Mouse (Mus musculus) forebrain, embryonic 12.5 days (tissue): ENCODE results near the gene Agt. TPM values are rescaled to one million over a fixed set of nuclear protein-coding genes. Genes with fewer than 3 reads are reported as not detected.

ENCODE experiments used
- ATAC-seq: fragments of 200-750 bp; cut with Nextera tagmentation; 2 replicates; pipeline ENCODE4 v1.8.0; 2017; ENCODE audit warnings: moderate TSS enrichment; ENCODE audit not compliant: low FRiP score
- H3K27ac ChIP-seq: fragments of 300-500 bp; sonication (generic); 2 replicates; pipeline ENCODE4 v1.5.1; 2016; ENCODE audit warnings: mild to moderate bottlenecking
- H3K27me3 ChIP-seq: fragments of 300-500 bp; sonication (generic); 2 replicates; pipeline ENCODE4 v1.6.1; 2016; ENCODE audit warnings: mild to moderate bottlenecking
- H3K36me3 ChIP-seq: fragments of 300-500 bp; sonication (generic); replicated peaks from 2 replicates; pipeline ENCODE4 v1.6.1; 2016; ENCODE audit warnings: mild to moderate bottlenecking
- H3K4me1 ChIP-seq: fragments of 300-500 bp; sonication (generic); 2 replicates; pipeline ENCODE4 v1.6.1; 2016
- H3K4me2 ChIP-seq: fragments of 300-500 bp; sonication (generic); 2 replicates; pipeline ENCODE4 v1.6.1; 2016; ENCODE audit warnings: mild to moderate bottlenecking, moderate library complexity
- H3K4me3 ChIP-seq: fragments of 300-500 bp; sonication (generic); replicated peaks from 2 replicates; pipeline ENCODE4 v1.5.1; 2016; ENCODE audit warnings: mild to moderate bottlenecking
- H3K9ac ChIP-seq: fragments of 300-500 bp; sonication (generic); 2 replicates; pipeline ENCODE4 v1.6.1; 2016; ENCODE audit warnings: mild to moderate bottlenecking
- H3K9me3 ChIP-seq: fragments of 300-500 bp; sonication (generic); 2 replicates; pipeline ENCODE4 v1.6.1; 2016
- WGBS: fragments of 180-500 bp; shearing (Covaris S2); methylation state at CpG from one replicate; pipeline ENCODE4 v1.1.7; 2016; 5-methylcytosine and 5-hydroxymethylcytosine counted together
- polyA plus RNA-seq: library from polyadenylated mRNA; unstranded; fragments of >200 nt; fragmentation: Nextera tagmentation; extraction: Ambion mirVana; gene quantifications from 2 replicates; pipeline ENCODE4 v1.2.1, GENCODE M21; 2016

The Agt gene
- polyA plus RNA-seq, 1 experiment from 2014 or later, result not detected

DNA sequence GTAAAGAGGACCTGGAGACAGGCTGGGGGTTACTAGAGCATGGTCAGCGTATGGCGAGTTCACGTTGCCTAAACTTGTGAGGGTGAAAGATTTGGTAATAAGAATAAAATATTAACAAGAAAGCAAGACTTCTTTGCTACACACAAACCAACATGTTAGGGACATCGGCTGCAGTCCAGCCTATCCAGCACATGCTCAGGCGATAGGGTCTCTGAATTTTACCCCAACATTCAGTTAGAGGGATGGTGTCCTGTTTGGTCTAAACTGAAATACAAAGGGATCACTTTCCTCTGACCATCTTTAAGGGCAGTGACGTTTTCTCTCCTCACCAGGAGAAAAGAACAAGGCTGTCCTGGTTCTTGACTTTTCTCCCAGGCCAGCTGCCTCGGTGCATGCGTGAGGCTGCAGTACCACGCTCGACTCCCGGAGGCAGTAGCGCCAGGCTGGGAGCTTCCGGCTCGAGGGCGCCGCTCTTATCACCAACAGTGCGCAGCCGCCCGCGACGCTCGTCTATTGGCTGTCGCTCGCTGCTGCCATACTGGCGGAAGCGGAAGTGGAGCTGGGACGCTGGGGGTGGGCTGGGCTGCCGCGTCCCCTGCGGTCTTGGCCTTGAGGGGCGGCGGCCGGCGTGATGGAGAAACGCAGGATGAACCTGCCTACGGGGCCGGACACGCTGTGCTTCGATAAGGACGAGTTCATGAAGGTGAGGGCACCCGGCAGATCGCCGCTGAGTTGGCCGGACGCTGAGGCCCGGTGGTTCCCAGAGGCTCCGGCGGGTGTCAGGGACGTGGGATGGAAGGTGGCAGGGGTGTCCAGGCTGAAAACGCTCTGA lies 49.0 kb downstream of the Agt start, which contains the start of gene Cog2:
Gene Cog2 (plus strand): TSS at position 519 of the 832 bp plus-strand sequence.
- H3K27ac ChIP-seq, result no peak within 1 kb of the TSS
- H3K9me3 ChIP-seq, result no peaks in the 10 kb centered on the region
- H3K4me1 ChIP-seq, result peaks cover 20% of the 10 kb centered on the region
- WGBS, result 10% methylated on average over 50 of the region's 50 CpGs
- H3K36me3 ChIP-seq, result peaks cover 3% of the 10 kb centered on the region
- H3K4me2 ChIP-seq, result peak within 1 kb of the TSS; percentile 92
- H3K4me3 ChIP-seq, result peak within 1 kb of the TSS; percentile 92
- ATAC-seq, result peak; percentile 99
- peak within 1 kb of the TSS; percentile 79 for H3K9ac ChIP-seq
- H3K27me3 ChIP-seq, result peaks cover 10% of the 10 kb centered on the region; the same call in 1 of the 2 replicates

DNA sequence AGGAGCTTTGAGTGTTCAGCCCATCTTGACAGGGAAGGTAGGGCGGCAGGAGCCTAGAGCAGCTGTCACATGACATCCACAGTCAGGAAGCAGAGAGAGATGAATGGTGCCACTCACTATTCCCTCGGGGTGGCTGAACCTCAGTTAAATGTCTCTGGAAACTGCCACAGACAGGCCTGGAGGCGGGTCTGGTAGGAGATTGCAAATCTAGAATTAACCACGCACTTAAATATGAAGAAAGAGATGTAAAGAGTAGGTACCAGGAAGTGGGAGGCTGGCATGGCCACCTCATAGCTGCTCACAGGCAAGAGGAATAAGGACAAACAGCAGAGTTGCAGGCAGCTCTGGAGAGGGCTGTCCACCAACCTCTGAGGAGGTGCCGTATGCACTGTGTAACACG lies 52.4 kb downstream of the Agt start:
- Histone ChIP-seq H3K9me3 (no peaks in the 10 kb centered on the region), H3K27ac (no peak overlapping the region), H3K27me3 (peaks cover 10% of the 10 kb centered on the region; the same call in 1 of the 2 replicates), H3K4me3 (no peak overlapping the region), H3K4me1 (peaks cover 11% of the 10 kb centered on the region), H3K9ac (no peak overlapping the region), H3K36me3 (no peaks in the 10 kb centered on the region), H3K4me2 (no peak overlapping the region)
- no peak for ATAC-seq
- WGBS, result 68% methylated on average over 6 of the region's 6 CpGs

GRCm38 (mm10) chr8:124516525-124516924 lies 53.0 kb downstream of the Agt start:
- Histone ChIP-seq H3K27me3 (peaks cover 11% of the 10 kb centered on the region; the same call in 1 of the 2 replicates), H3K9me3 (no peaks in the 10 kb centered on the region), H3K9ac (no peak overlapping the region), H3K4me2 (no peak overlapping the region), H3K27ac (no peak overlapping the region), H3K4me3 (no peak overlapping the region), H3K4me1 (peaks cover 5% of the 10 kb centered on the region), H3K36me3 (no peaks in the 10 kb centered on the region)
- 79% methylated on average over 6 of the region's 6 CpGs for WGBS
- ATAC-seq, result no peak

DNA sequence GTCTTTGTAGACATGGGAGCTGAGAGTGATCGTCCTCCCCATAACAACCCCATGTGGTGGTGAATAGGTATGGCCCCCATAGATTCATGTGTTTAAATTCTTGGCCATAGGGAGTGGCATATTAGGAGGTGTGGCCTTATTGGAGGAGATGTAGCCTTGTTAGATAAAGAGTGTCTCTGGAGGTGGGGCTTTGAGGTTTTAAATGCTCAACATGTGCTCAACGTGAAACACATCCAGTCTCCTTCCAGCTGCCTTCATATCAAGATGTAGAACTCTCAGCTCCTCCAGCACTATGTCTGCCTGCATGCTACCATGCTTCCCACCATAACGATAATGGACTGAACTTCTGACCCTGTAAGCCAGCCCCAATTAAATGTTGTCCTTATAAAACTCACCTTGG lies 53.5 kb downstream of the Agt start:
- H3K9me3 ChIP-seq, result no peaks in the 10 kb centered on the region

DNA sequence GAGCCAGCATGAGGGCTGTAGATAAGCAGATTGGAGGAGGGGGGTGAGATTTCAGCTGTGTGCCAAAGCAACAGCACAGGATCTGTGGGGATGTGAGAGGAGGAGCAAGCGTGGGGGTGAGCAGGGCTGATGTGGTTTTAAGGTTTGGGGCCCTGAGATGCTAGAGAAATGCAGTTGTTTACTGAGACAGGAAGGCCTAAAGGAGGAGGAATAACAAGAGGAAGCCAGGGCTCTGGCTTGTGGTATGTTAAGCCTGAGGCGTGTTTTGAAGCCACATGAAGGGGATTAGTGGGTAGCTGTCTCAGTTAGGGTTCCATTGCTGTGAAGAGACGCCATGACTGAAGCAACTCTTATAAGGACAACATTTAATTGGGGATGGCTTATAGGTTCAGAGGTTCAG lies 60.4 kb downstream of the Agt start:
- WGBS, result 72% methylated on average over 3 of the region's 3 CpGs
- no peak overlapping the region for H3K4me3 ChIP-seq
- no peak overlapping the region for H3K9ac ChIP-seq
- no peak overlapping the region for H3K27ac ChIP-seq
- H3K27me3 ChIP-seq, result peaks cover 8% of the 10 kb centered on the region; the same call in 1 of the 2 replicates
- ATAC-seq, result no peak
- H3K36me3 ChIP-seq, result no peaks in the 10 kb centered on the region
- H3K9me3 ChIP-seq, result no peaks in the 10 kb centered on the region
- no peak overlapping the region for H3K4me2 ChIP-seq
- H3K4me1 ChIP-seq, result no peaks in the 10 kb centered on the region

More for the DNA sequence above, 53.5 kb downstream of the Agt start:
- peaks cover under 1% of the 10 kb centered on the region; the same call in 1 of the 2 replicates for H3K4me1 ChIP-seq
- H3K4me2 ChIP-seq, result no peak overlapping the region
- H3K36me3 ChIP-seq, result no peaks in the 10 kb centered on the region
- H3K9ac ChIP-seq, result no peak overlapping the region
- no peak overlapping the region for H3K4me3 ChIP-seq
- no peak for ATAC-seq
- no peak overlapping the region for H3K27ac ChIP-seq
- H3K27me3 ChIP-seq, result peaks cover 14% of the 10 kb centered on the region; the same call in 1 of the 2 replicates
- 73% methylated on average over 3 of the region's 3 CpGs for WGBS

- H3K9ac ChIP-seq, result no peak overlapping the region
- peaks cover 8% of the 10 kb centered on the region; the same call in 1 of the 2 replicates for H3K27me3 ChIP-seq
- H3K9me3 ChIP-seq, result no peaks in the 10 kb centered on the region
- H3K4me2 ChIP-seq, result no peak overlapping the region
- H3K4me3 ChIP-seq, result no peak overlapping the region
- WGBS, result 66% methylated on average over 6 of the region's 6 CpGs
- no peak overlapping the region for H3K27ac ChIP-seq
- ATAC-seq, result no peak
- no peaks in the 10 kb centered on the region for H3K4me1 ChIP-seq
- H3K36me3 ChIP-seq, result no peaks in the 10 kb centered on the region
Measured at GRCm38 (mm10) chr8:124508321-124508695, 61.2 kb downstream of the Agt start.

DNA sequence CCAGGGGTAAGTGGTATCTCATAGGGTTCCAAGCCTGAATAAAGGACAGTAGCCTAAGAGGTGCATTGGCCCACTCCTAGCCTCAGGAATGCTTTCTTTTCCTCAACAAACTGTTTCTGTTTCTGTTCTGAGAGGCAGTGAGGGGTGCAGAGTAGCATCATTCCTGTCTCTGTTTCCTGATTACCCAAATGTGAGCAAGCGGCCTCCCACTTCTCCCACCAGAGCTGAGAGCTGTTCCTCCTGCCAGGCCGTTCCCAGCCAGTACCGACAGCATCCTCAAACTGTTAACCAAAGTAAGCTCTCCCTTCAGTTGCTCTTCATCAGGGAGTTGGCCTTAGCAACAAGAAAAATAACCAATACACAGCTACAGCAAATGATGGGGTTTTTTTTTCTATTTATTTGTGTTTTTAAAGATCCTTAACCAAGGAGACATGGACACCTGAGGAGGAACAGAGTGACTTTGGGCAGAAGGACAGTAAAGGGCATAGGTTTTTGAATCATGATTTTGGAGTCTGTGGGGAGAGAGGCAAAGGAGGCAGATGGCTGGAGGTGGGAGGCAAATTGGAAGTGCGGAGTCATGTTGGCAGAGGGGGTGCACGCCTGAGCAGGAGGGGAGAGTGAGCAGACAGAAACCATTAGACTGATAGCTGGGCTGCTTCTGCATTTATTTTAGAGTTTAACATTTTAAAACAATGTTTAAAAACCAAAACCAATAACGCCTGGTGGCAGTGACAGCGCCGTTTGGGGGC lies 61.8 kb downstream of the Agt start:
- Histone ChIP-seq H3K9me3 (no peaks in the 10 kb centered on the region), H3K4me1 (no peaks in the 10 kb centered on the region), H3K4me3 (no peak overlapping the region), H3K9ac (no peak overlapping the region), H3K27me3 (peaks cover 8% of the 10 kb centered on the region; the same call in 1 of the 2 replicates), H3K36me3 (no peaks in the 10 kb centered on the region), H3K4me2 (no peak overlapping the region), H3K27ac (no peak overlapping the region)
- no peak for ATAC-seq
- WGBS, result 78% methylated on average over 8 of the region's 8 CpGs

Other genes with a start within 250 kb of the Agt start
- 4.5 and 4.8 TPM in 2 replicates for gene Pgbd5, start 130.0 kb downstream of the Agt start, polyA plus RNA-seq
- gene Cog2, start 48.9 kb downstream of the Agt start, polyA plus RNA-seq, result 43.9 and 44.8 TPM in 2 replicates
- gene Capn9, start 6.4 kb upstream of the Agt start, polyA plus RNA-seq, result 0.08 TPM in 1 of 2 replicates, not detected in the other
- 22.8 and 23.1 TPM in 2 replicates for gene 2310022B05Rik, start 93.7 kb upstream of the Agt start, polyA plus RNA-seq
- 56.8 and 57.3 TPM in 2 replicates for gene Ttc13, start 152.3 kb upstream of the Agt start, polyA plus RNA-seq
- gene Arv1, start 152.4 kb upstream of the Agt start, polyA plus RNA-seq, result 35.5 and 35.7 TPM in 2 replicates
- 0.79 and 0.97 TPM in 2 replicates for gene Fam89a, start 182.1 kb upstream of the Agt start, polyA plus RNA-seq
- gene Trim67, start 223.4 kb upstream of the Agt start, polyA plus RNA-seq, result 6.1 and 6.4 TPM in 2 replicates